Mouse (Mus musculus) embryonic facial prominence, embryonic 14.5 days (tissue): ENCODE measurements around the gene Ripk1. TPM values are rescaled to one million over a fixed set of nuclear protein-coding genes. Genes with fewer than 3 reads are reported as not detected.
A peak's percentile ranks its signal among the peaks of the same experiment; 100 is the strongest.

Experiments used
- ATAC-seq: fragments of 200-750 bp; cut with Nextera tagmentation; 2 replicates; pipeline ENCODE4 v1.8.0; 2017; ENCODE audit warnings: low read depth, moderate number of reproducible peaks, moderate TSS enrichment
- DNase-seq: peaks from one replicate; pipeline ENCODE4 v3.0.0-alpha.2; 2015; ENCODE audit warnings: low spot score
- H3K27ac ChIP-seq: fragments of 300-500 bp; sonication (generic); replicated peaks from 2 replicates; pipeline ENCODE4 v1.5.1; 2014; ENCODE audit warnings: low read depth, mild to moderate bottlenecking, low read length, moderate library complexity
- H3K27me3 ChIP-seq: fragments of 300-500 bp; sonication (generic); replicated peaks from 2 replicates; pipeline ENCODE4 v1.6.1; 2014; ENCODE audit warnings: low read length; ENCODE audit not compliant: control insufficient read depth, insufficient read depth
- H3K36me3 ChIP-seq: fragments of 300-500 bp; sonication (generic); 2 replicates; pipeline ENCODE4 v1.6.1; 2014; ENCODE audit warnings: low read length, mixed read lengths; ENCODE audit not compliant: control insufficient read depth, insufficient read depth
- H3K4me1 ChIP-seq: fragments of 300-500 bp; sonication (generic); 2 replicates; pipeline ENCODE4 v1.6.1; 2014; ENCODE audit warnings: antibody characterized with exemption, low read length; ENCODE audit not compliant: control insufficient read depth, insufficient read depth
- H3K4me2 ChIP-seq: fragments of 300-500 bp; sonication (generic); 2 replicates; pipeline ENCODE4 v1.6.1; 2014; ENCODE audit warnings: low read depth, mild to moderate bottlenecking, low read length, moderate library complexity, mixed read lengths
- H3K4me3 ChIP-seq: fragments of 300-500 bp; sonication (generic); 2 replicates; pipeline ENCODE4 v1.5.1; 2014; ENCODE audit warnings: low read depth, mild to moderate bottlenecking, low read length
- H3K9ac ChIP-seq: fragments of 300-500 bp; sonication (generic); 2 replicates; pipeline ENCODE4 v1.6.1; 2014; ENCODE audit warnings: low read depth, mild to moderate bottlenecking, low read length, moderate library complexity, mixed read lengths
- H3K9me3 ChIP-seq: fragments of 300-500 bp; sonication (generic); 2 replicates; pipeline ENCODE4 v1.6.1; 2016; ENCODE audit warnings: low read length; ENCODE audit not compliant: control insufficient read depth
- WGBS: fragments of 180-500 bp; shearing (Covaris S2); extraction: QIAGEN DNeasy Blood & Tissue Kit; methylation state at CpG from one replicate; pipeline ENCODE4 v1.1.7; 2014; 5-methylcytosine and 5-hydroxymethylcytosine counted together
- polyA plus RNA-seq: library from polyadenylated mRNA; unstranded; fragments of >200 nt; fragmentation: Nextera tagmentation; extraction: Ambion mirVana; gene quantifications from 2 replicates; pipeline ENCODE4 v1.2.1, GENCODE M21; 2014

Gene Ripk1
- polyA plus RNA-seq, 1 experiment from 2014 or later = 18.8 TPM

GRCm38 (mm10) chr13:34035424-34035823, 33.3 kb downstream of the Ripk1 start:
- DNase-seq (no peak), ATAC-seq (no peak)
- Histone ChIP-seq H3K27ac (no peak overlapping the region), H3K4me2 (no peak overlapping the region), H3K36me3 (peaks cover 28% of the 10 kb centered on the region), H3K27me3 (no peaks in the 10 kb centered on the region), H3K4me3 (no peak overlapping the region), H3K9ac (no peak overlapping the region), H3K9me3 (no peaks in the 10 kb centered on the region), H3K4me1 (peaks cover 11% of the 10 kb centered on the region; the same call in 1 of the 2 replicates)
- 81% methylated on average over 3 of the region's 3 CpGs for WGBS

DNA sequence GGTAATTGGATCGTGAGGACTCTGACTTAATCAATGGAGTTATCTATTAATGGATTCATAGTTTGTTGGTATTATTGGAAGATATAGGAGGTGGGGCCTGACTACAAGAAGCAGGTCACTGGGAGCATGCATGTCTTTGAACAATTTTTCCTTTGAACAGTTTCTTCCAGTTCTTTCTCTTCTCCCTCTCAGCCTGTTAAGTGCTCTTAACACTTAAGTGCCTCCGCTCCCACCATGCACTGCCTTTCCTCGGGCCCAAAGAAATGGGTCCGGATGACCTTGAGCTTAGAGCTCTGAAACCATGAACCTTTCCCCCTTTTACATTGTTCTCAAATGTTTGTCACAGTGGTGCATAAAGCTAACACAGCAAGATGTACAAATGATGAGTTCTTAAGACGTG, 34.6 kb downstream of the Ripk1 start:
- Histone ChIP-seq H3K4me3 (no peak overlapping the region), H3K9ac (no peak overlapping the region), H3K4me1 (peaks cover 11% of the 10 kb centered on the region; the same call in 1 of the 2 replicates), H3K27ac (peak overlapping the region; percentile 82), H3K36me3 (peaks cover 25% of the 10 kb centered on the region), H3K27me3 (no peaks in the 10 kb centered on the region), H3K9me3 (no peaks in the 10 kb centered on the region), H3K4me2 (no peak overlapping the region)
- WGBS = 82% methylated on average over 5 of the region's 5 CpGs
- DNase-seq (no peak), ATAC-seq (no peak)

DNA sequence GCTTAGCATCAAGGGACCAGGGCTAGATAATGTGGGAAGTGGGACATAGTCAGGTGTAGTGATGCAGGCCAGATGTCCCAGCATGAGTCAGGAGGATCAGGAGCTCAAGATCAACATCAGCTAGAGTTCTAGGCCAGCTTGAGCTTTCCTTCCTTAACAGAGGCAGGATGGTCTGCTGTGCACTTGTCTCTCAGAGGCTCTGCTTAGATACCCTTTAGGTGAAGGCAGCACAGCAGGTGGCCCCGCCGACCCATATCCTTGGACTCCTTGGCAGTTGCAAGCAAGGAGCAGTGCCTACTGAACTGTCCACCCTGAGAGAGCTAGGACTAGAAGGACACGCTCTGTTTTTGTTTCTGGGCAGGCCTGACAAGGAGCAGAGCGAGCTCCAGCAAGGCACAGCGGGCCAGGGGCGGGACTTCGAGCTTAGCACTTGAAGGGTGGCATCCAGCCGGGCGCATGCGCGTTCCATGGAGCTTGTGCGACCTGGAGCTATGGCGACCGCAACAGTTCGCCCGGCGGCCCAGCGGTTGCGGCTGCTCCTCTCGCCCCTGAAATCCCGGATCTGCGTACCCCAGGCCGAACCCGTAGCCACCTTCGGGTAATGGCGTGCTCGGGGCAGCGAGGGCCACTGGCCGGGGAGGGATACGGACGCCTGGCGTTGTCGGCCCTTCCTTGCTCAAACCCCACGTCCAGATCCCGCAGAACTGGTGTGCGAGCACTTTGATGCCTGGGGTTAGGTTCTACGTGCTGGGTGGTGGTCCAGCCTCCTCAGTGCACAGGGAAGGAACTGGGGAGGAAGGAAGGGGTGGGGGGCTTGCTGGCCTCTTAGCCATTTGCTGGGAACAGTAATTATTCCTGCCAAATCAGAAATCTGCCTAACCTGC, 35.3 kb downstream of the Ripk1 start, which contains the start of gene Bphl:
Gene Bphl (plus strand): TSS at position 426 of the 884 bp plus-strand sequence.
- Histone ChIP-seq H3K4me2 (peak within 1 kb of the TSS; percentile 80), H3K27me3 (no peaks in the 10 kb centered on the region), H3K36me3 (peaks cover 21% of the 10 kb centered on the region), H3K9me3 (no peaks in the 10 kb centered on the region), H3K4me1 (peaks cover 11% of the 10 kb centered on the region; the same call in 1 of the 2 replicates), H3K27ac (peak within 1 kb of the TSS; percentile 82), H3K9ac (peak within 1 kb of the TSS; percentile 94), H3K4me3 (peak within 1 kb of the TSS; percentile 77)
- ATAC-seq (peak; percentile 94), DNase-seq (peak; percentile 98)
- WGBS = under 1% methylated on average over 37 of the region's 37 CpGs

DNA sequence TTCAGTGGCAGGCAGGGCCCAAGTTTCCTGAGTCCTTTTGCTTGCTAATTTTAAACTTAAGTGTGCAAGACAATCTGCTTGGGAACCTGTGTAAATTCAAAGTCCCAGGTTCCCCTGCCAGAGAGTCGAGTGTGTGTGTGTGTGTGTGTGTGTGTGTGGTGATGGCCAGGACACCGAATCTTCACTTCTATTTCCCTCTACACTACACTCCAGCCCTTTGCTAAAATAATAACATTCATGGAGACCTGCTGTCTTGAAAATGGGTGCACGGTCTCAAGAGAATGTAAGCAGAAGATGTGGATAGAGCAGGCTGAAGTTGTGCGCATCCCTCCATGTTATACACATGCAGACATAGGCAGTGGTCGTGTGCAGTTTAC, 35.9 kb downstream of the Ripk1 start:
- Histone ChIP-seq H3K4me3 (peak overlapping the region; percentile 77), H3K9ac (peak overlapping the region; percentile 94), H3K4me1 (peaks cover 11% of the 10 kb centered on the region; the same call in 1 of the 2 replicates), H3K9me3 (no peaks in the 10 kb centered on the region), H3K36me3 (peaks cover 15% of the 10 kb centered on the region), H3K27ac (peak overlapping the region; percentile 82), H3K27me3 (no peaks in the 10 kb centered on the region), H3K4me2 (peak overlapping the region; percentile 80)
- ATAC-seq (no peak), DNase-seq (no peak)
- 29% methylated on average over 5 of the region's 5 CpGs for WGBS

DNA sequence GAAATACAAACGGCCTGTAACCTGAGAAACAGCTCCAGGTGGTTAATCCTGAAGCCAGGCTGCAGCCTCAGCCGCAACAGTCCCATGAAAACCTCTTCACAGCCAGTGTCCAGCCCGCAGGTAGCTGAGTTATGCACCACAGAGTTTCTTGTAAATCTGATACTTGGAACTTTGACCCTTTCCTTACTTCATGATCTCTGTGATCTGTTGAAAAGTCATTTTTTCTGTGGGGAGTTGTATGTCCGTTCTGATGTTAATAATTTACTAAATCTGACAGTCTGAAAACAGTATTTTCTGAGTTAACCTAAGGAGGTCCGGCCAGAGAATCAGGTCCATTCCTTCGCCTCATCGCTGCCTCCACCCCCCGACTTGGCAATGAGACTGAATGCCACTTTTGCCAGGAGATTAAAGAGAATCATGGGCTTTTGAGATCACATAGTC, 36.8 kb downstream of the Ripk1 start:
- H3K9ac ChIP-seq = peak overlapping the region; percentile 94; the same call in 1 of the 2 replicates
- peak overlapping the region; percentile 80 for H3K4me2 ChIP-seq
- H3K4me3 ChIP-seq = peak overlapping the region; percentile 77; the same call in 1 of the 2 replicates
- H3K4me1 ChIP-seq = peaks cover 11% of the 10 kb centered on the region; the same call in 1 of the 2 replicates
- WGBS = 32% methylated on average over 8 of the region's 8 CpGs
- no peak overlapping the region for H3K27ac ChIP-seq
- H3K27me3 ChIP-seq = no peaks in the 10 kb centered on the region
- H3K9me3 ChIP-seq = no peaks in the 10 kb centered on the region
- H3K36me3 ChIP-seq = peaks cover 6% of the 10 kb centered on the region
- DNase-seq = peak; percentile 54
- peak; percentile 19; the same call in 1 of the 2 replicates for ATAC-seq

- no peak overlapping the region for H3K4me3 ChIP-seq
- no peaks in the 10 kb centered on the region for H3K27me3 ChIP-seq
- H3K9ac ChIP-seq = no peak overlapping the region
- no peak overlapping the region for H3K27ac ChIP-seq
- ATAC-seq = no peak
- no peaks in the 10 kb centered on the region for H3K9me3 ChIP-seq
- peaks cover 11% of the 10 kb centered on the region; the same call in 1 of the 2 replicates for H3K4me1 ChIP-seq
- 80% methylated on average over 3 of the region's 3 CpGs for WGBS
- H3K36me3 ChIP-seq = no peaks in the 10 kb centered on the region
- DNase-seq = no peak
- H3K4me2 ChIP-seq = no peak overlapping the region
These were observed 37.9 kb downstream of the Ripk1 start for GRCm38 (mm10) chr13:34040091-34040490.

DNA sequence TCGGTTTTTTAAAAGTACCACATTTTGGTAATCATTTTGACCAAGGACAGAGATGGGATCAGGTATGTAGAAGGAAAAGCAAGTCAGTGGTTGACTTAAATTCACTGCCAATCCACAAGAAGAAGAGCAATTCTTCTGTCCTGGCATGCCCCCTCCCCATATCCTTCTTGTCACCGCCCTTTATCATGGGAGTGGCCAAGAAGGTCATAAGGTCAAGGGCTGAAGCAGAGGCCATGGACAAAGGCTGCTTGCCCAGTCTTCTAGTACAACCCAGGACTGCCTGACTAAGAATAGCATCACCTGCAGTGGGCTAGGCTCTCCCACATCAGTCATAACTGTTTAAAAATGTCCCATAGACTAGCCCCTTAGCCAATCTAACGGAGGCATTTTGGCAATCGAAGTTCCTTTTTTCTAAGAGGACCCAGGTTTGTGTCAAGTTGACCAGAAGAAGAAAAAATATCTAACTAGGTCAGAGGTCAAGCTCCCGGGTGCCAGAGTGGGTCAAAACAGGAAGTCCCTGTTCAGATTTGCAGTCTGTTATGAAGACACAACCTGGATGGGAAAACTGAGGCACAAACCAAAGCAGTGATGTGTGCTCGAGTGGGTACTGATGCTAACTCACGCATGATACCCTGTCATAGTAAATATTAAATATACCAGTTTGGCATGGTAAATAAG, 41.7 kb downstream of the Ripk1 start:
- H3K27ac ChIP-seq = no peak overlapping the region
- H3K9me3 ChIP-seq = no peaks in the 10 kb centered on the region
- H3K36me3 ChIP-seq = peaks cover 11% of the 10 kb centered on the region
- H3K4me3 ChIP-seq = no peak overlapping the region
- H3K9ac ChIP-seq = no peak overlapping the region
- 70% methylated on average over 7 of the region's 7 CpGs for WGBS
- H3K27me3 ChIP-seq = no peaks in the 10 kb centered on the region
- no peak overlapping the region for H3K4me2 ChIP-seq
- no peak for DNase-seq
- H3K4me1 ChIP-seq = 0 out of 2 replicates have a peak, but pooled peaks cover 3% of the 10 kb centered on the region
- no peak for ATAC-seq

DNA sequence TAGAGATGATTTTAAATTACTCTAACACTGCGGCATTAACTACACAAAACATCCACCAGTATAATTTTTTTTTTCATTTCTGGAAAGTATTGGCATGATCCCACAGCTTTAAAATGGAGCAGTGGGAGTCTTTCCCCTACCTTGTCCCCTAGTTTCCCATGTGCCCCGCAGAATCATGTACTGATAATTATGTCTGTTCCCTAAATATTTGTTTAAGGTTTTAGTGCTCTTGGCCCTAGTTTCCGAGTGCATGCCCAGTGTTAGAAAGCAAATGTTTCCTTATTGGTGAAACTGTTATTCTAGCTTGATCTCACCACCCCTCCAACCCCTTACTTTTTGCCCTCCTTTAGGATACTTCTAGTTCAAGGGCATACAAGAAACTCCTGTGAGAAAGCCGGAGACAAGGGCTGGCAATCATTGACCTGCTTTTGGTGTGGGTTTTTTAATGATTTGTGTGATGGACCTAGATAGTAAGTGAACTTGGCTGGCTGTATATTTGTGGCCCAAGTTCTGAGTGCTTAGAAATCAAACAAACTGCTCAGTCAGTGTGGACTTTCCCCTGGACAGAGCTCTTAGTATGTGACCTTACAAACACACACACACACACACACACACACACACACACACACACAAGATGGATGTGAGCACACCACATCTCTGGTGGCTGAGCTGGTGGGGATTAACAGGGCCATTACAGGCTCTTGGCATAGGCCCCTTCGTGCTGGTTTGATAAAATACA, 43.5 kb downstream of the Ripk1 start:
- no peaks in the 10 kb centered on the region for H3K9me3 ChIP-seq
- no peaks in the 10 kb centered on the region for H3K27me3 ChIP-seq
- 67% methylated on average over 5 of the region's 5 CpGs for WGBS
- peaks cover 20% of the 10 kb centered on the region for H3K36me3 ChIP-seq
- H3K4me3 ChIP-seq = no peak overlapping the region
- ATAC-seq (0 out of 2 replicates have a peak, but pooled peaks have one; percentile 23), DNase-seq (no peak)
- no peak overlapping the region for H3K4me2 ChIP-seq
- no peak overlapping the region for H3K9ac ChIP-seq
- no peak overlapping the region for H3K27ac ChIP-seq
- no peaks in the 10 kb centered on the region for H3K4me1 ChIP-seq
